Mouse (Mus musculus): ENCODE data around the gene Atp1b1. TPM values are rescaled to one million over a fixed set of nuclear protein-coding genes. Genes with fewer than 3 reads are reported as not detected.
A peak's percentile ranks its signal among the peaks of the same experiment; 100 is the strongest.

Gene Atp1b1
- polyA plus RNA-seq, 1 experiment from 2014 or later, result 6.9 TPM

DNA sequence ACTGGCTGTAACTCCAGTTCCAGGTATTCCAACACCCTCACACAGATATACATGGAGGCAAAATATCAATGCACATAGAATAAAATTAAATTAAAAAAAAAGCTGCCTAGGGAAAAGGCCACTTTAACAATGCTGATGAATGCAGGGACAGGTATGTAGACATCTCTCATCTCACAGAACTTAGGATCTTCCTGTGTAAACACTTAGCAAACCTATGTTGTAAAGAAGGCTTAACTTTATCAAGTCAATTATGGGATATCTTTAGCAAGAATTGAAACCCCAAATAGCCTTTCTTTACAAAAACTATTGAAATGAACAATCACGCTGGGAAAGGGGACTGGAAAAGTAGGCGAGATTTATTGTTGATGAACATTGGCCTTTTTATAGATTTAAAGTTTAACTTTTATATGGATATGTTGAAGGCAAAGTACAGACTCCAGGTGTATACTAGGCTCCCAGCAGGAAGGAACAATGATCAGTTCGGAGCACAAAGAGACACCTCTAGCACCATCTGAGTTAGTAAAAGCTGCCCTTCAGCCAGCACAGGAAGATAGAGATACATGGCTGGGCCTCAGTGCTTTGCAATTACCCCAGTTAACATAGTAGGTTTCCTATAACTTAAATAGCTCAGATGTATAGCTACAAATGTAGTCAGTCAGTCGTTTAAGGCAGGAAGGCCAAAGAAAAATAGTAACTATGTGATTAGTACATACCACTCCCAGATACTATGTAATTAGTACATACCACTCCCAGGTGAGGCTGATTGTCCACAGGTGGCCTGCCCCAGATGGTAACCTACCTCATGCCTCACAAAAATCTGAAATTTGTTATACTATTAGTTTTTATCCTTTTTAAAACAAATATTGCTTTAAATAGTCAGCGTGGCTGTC lies 22.8 kb upstream of the Atp1b1 start:
- no peak overlapping the region for H3K27ac ChIP-seq (replicated peaks)
- no peaks in the 10 kb centered on the region; the same call in 1 of the 2 replicates for H3K4me1 ChIP-seq
- H3K36me3 ChIP-seq (replicated peaks), result no peaks in the 10 kb centered on the region
- no peak for DNase-seq (ENCODE audit: low spot score)
- WGBS, result 85% methylated on average over 5 of the region's 5 CpGs
- no peak overlapping the region for H3K4me3 ChIP-seq
- H3K27me3 ChIP-seq (replicated peaks; ENCODE audit: low read depth, poor library complexity, severe bottlenecking), result no peaks in the 10 kb centered on the region
- H3K9me3 ChIP-seq, result no peaks in the 10 kb centered on the region

DNA sequence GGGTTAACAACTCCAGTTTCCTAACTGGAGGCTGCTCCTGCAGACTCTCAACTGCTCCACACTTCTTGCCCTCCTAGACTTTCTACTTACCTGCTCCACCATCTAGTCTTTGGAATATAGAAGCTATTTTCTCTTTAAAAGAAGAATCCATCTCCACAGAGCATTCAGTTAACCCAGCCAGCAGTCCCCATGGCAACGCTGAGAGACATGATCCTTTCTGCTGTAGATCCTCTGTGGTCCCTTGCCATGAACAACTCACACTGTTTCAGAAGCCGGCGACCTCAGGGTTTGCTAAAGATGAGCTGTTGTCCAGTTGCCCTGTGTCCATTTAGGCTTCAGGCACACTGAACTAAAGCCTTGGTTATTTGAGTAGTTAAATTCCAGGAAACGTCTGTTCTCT lies 17.7 kb upstream of the Atp1b1 start:
- Histone ChIP-seq H3K27ac (replicated peaks) (no peak overlapping the region), H3K4me1 (no peaks in the 10 kb centered on the region), H3K27me3 (replicated peaks; ENCODE audit: low read depth, poor library complexity, severe bottlenecking) (no peaks in the 10 kb centered on the region), H3K4me3 (no peak overlapping the region), H3K9me3 (no peaks in the 10 kb centered on the region), H3K36me3 (replicated peaks) (no peaks in the 10 kb centered on the region)
- no peak for DNase-seq (ENCODE audit: low spot score)
- 86% methylated on average over 4 of the region's 4 CpGs for WGBS

DNA sequence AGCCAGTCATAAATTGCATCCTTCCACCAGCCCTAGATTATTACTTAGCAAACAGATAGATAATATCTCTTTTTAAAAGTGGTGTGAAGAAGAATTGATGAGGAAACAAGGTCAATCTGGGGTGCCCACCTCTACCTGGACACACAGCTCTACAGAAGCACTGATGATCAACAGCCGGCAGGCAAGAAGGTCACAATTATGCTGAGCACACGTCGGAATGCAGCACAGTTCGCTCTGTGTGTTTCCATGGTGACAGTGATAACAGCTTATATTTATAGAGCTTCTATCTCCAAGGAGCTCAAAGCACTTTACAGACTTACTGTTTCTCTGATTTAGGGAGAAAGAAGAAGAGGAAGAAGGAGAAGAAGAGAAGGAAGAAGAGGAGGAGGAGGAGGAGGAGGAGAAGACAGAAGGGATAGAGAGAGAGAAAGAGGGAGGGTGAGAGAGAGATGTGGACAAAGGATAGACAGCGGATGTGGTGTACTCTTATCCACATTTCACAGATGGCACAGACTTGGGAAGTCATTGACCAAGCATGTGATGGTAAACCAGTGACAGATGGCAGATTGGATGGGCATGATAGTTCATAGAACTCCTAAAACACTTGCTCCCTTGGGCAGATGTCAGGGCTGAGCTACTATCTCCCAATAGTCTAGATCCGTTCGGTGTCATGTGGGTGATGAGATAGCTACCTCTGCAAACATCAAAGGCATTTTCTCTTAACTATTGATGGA lies 16.8 kb upstream of the Atp1b1 start:
- H3K4me3 ChIP-seq, result no peak overlapping the region
- no peaks in the 10 kb centered on the region for H3K4me1 ChIP-seq
- H3K27ac ChIP-seq (replicated peaks), result no peak overlapping the region
- no peaks in the 10 kb centered on the region for H3K27me3 ChIP-seq (replicated peaks; ENCODE audit: low read depth, poor library complexity, severe bottlenecking)
- 78% methylated on average over 7 of the region's 7 CpGs for WGBS
- no peaks in the 10 kb centered on the region for H3K36me3 ChIP-seq (replicated peaks)
- no peak for DNase-seq (ENCODE audit: low spot score)
- no peaks in the 10 kb centered on the region for H3K9me3 ChIP-seq

DNA sequence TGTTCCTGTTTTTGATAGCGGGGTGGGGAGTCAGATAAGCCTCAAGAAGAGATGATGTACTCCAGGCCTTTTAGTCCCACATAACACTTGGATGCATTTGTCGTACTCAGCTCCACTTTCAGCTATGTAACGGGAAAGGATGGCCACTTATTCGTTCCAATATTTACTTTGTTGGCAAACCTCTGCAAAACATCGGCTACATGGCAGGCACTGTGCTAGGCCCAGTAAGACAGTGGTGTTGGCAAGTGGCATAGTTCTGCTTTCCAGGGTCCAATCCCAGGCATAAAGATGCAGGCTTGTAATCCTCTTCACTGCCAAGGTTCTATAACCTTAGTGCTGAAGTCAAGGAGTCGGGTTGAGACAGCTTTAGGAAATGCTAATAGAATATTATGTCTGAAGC lies 16.2 kb upstream of the Atp1b1 start:
- WGBS, result 93% methylated on average over 6 of the region's 6 CpGs
- no peaks in the 10 kb centered on the region for H3K9me3 ChIP-seq
- no peaks in the 10 kb centered on the region for H3K27me3 ChIP-seq (replicated peaks; ENCODE audit: low read depth, poor library complexity, severe bottlenecking)
- no peak for DNase-seq (ENCODE audit: low spot score)
- H3K4me1 ChIP-seq, result no peaks in the 10 kb centered on the region
- H3K27ac ChIP-seq (replicated peaks), result no peak overlapping the region
- no peaks in the 10 kb centered on the region for H3K36me3 ChIP-seq (replicated peaks)
- no peak overlapping the region for H3K4me3 ChIP-seq

DNA sequence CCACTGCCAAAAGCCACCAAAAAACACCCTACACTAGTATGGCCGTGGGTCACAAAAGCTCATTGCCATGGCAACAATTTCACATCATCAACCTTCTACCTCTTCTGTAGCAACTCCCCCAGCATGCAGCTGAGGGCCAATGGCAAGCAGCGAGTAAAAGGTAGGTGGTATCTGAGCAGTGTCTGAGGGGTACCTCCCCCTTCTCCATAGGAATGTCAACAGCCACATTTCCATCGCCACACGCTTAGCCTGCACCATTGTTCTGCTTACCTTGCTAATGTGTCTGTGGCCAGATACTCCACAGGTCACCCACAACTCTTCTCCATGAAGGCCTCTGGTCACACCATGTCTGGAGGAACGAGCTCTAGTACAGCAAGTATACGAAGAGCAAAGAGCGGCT lies 15.2 kb upstream of the Atp1b1 start:
- Histone ChIP-seq H3K27ac (replicated peaks) (no peak overlapping the region), H3K9me3 (no peaks in the 10 kb centered on the region), H3K27me3 (replicated peaks; ENCODE audit: low read depth, poor library complexity, severe bottlenecking) (no peaks in the 10 kb centered on the region), H3K36me3 (replicated peaks) (no peaks in the 10 kb centered on the region), H3K4me3 (no peak overlapping the region), H3K4me1 (no peaks in the 10 kb centered on the region)
- 90% methylated on average over 7 of the region's 7 CpGs for WGBS
- no peak for DNase-seq (ENCODE audit: low spot score)

DNA sequence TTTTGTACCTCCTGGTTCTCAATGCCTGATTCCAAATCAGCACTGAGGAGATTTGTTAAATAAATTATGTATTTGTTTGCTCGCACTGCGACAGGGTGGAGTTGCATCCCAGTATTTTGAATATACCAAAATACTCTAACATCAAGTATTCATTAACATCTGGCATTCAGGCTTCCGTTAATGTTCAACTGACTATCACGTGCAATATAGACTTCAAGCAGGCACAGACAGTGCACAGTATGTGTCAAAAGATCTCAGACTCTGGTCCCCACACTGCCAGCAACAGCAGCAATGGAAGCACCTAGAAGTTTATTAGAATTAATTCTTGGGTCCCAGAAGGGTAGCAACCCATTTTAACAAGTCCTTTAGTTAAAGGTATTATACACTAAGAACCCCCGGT lies 13.5 kb upstream of the Atp1b1 start:
- DNase-seq (ENCODE audit: low spot score), result no peak
- Histone ChIP-seq H3K9me3 (no peaks in the 10 kb centered on the region), H3K36me3 (replicated peaks) (no peaks in the 10 kb centered on the region), H3K4me1 (no peaks in the 10 kb centered on the region), H3K4me3 (no peak overlapping the region), H3K27me3 (replicated peaks; ENCODE audit: low read depth, poor library complexity, severe bottlenecking) (no peaks in the 10 kb centered on the region), H3K27ac (replicated peaks) (no peak overlapping the region)
- WGBS, result 96% methylated on average over 5 of the region's 5 CpGs

DNA sequence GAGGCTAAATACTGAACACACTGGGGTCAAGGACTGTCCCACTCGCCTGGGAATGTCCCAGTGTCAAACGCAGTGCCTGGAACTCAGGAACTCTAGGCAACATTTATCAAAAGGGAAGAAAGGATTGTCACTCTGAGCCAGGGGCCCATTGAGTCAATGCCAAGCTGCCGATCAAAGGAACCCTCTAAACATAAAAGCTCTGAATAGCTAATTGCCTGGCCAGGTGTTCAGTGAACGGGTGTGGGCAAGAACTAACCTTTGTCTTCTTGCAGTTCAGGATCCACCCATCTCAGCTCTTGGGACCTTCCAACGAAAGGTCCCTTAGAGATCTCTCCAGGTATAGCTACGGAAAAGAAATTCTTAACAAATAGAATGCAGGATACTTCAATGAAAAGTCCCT lies 12.8 kb upstream of the Atp1b1 start:
- H3K27ac ChIP-seq (replicated peaks), result no peak overlapping the region
- 79% methylated on average over 6 of the region's 6 CpGs for WGBS
- no peak for DNase-seq (ENCODE audit: low spot score)
- no peak overlapping the region for H3K4me3 ChIP-seq
- no peaks in the 10 kb centered on the region for H3K36me3 ChIP-seq (replicated peaks)
- no peaks in the 10 kb centered on the region for H3K4me1 ChIP-seq
- H3K27me3 ChIP-seq (replicated peaks; ENCODE audit: low read depth, poor library complexity, severe bottlenecking), result no peaks in the 10 kb centered on the region
- no peaks in the 10 kb centered on the region for H3K9me3 ChIP-seq

DNA sequence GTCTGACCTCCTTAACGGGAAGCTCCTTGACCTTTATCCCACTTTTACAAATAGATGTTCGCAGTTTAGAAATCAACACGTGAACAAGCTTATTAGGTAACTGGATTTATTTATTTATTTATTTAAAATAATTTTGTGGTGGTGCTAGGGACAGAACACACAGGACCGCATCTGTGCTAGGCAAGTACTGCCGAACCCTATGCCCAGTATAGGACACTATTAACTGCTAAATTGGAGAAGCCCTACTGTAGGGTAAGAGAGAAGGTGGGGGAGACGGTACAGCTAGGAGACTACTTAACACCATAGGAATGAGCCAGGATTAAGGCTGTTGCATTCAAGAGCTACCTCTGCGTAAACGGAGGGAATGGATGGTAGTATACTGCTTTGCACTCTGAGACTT lies 10.2 kb upstream of the Atp1b1 start:
- H3K36me3 ChIP-seq (replicated peaks), result no peaks in the 10 kb centered on the region

DNA sequence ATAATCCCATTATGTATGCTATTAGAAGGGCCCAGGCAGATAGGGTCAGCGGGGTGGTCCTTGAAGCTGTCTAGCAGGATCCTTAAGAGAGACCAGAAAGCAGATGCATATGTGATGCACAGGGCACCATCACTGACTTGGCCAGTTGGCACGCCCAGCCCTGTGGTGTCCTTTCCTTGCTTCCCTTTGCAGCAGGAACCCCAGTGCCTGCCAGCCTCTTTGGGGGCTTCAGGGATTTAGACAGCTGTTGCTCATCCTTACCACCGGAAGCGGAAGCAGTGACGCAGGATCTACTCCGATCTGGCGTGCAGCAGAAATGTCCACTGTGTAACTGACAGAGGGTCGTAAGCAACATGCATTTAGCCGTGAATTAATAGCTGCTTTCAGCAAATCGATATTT lies 9.3 kb upstream of the Atp1b1 start:
- 94% methylated on average over 10 of the region's 10 CpGs for WGBS
- DNase-seq (ENCODE audit: low spot score), result no peak
- Histone ChIP-seq H3K4me1 (no peaks in the 10 kb centered on the region), H3K4me3 (no peak overlapping the region), H3K9me3 (no peaks in the 10 kb centered on the region), H3K27me3 (replicated peaks; ENCODE audit: low read depth, poor library complexity, severe bottlenecking) (0 out of 2 replicates have a peak, but pooled peaks cover 4% of the 10 kb centered on the region), H3K27ac (replicated peaks) (no peak overlapping the region), H3K36me3 (replicated peaks) (no peaks in the 10 kb centered on the region)

More for the DNA sequence above, 10.2 kb upstream of the Atp1b1 start:
- DNase-seq (ENCODE audit: low spot score), result no peak
- WGBS, result 88% methylated on average over 8 of the region's 8 CpGs
- Histone ChIP-seq H3K4me3 (no peak overlapping the region), H3K27me3 (replicated peaks; ENCODE audit: low read depth, poor library complexity, severe bottlenecking) (no peaks in the 10 kb centered on the region), H3K9me3 (no peaks in the 10 kb centered on the region), H3K27ac (replicated peaks) (no peak overlapping the region), H3K4me1 (no peaks in the 10 kb centered on the region)

DNA sequence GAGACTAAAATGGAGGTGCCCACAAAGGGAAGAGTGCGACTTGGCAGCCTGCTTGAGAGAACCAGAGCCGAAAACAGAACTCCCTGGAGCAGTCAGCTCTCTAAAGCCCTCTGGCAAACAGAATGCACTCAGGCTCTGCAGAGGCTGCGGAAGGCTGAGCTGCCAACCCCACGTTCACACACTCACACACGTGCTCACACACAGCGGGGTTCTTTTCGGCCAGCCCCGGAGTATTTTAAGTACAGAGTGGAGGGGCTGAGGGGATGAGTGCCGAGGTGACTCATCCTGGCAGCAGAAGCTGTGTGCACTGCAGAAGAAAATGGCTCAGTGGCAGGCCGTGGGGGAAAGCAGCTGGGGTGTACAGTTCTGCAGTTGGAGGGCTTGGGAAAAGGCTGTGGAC lies 3.6 kb upstream of the Atp1b1 start:
- H3K9me3 ChIP-seq, result no peaks in the 10 kb centered on the region
- no peak for DNase-seq (ENCODE audit: low spot score)
- peaks cover 61% of the 10 kb centered on the region for H3K27me3 ChIP-seq (replicated peaks; ENCODE audit: low read depth, poor library complexity, severe bottlenecking)
- H3K4me3 ChIP-seq, result no peak overlapping the region
- 46% methylated on average over 10 of the region's 10 CpGs for WGBS
- no peak overlapping the region for H3K27ac ChIP-seq (replicated peaks)
- peaks cover 21% of the 10 kb centered on the region for H3K4me1 ChIP-seq
- no peaks in the 10 kb centered on the region for H3K36me3 ChIP-seq (replicated peaks)

DNA sequence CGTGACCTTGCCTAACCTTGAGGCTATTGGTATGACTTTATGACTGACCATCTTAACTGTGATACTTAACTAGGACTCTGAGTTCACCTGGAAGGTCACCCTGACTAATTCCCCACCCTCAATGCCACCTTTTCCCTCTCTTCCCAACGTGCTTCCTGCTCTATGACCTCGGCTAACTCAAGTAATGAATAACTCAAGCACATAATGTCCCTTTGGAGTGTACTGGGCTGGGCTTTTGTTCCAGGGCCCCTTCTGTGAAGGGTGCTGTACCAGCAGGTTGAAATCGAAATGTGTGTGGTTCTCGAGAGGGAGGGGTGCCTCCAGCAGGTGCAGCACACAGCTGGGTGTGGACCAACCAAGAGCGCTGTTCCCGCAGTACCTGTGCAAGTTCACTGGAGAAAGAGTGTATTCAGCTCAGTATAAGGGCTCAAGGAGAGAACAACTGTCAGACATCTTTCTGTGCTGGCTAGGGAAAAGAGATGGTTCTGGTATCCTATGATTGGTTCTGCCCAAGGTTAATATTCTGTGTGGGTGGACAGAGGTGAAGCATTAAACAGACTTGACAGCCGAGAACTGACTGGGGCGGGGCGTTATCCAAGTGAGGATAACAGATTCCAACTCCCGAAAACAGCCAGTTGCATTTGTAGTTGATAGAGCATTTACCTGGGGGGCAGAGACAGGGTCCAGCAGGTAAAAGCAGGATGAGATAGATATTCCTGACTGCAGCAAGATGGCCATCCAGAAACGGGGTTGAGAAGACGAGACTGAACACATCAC lies 3.0 kb upstream of the Atp1b1 start:
- Histone ChIP-seq H3K4me3 (no peak overlapping the region), H3K27me3 (replicated peaks; ENCODE audit: low read depth, poor library complexity, severe bottlenecking) (peaks cover 67% of the 10 kb centered on the region), H3K27ac (replicated peaks) (no peak overlapping the region), H3K4me1 (peaks cover 26% of the 10 kb centered on the region), H3K9me3 (no peaks in the 10 kb centered on the region), H3K36me3 (replicated peaks) (no peaks in the 10 kb centered on the region)
- DNase-seq (ENCODE audit: low spot score), result no peak
- WGBS, result 78% methylated on average over 13 of the region's 13 CpGs

DNA sequence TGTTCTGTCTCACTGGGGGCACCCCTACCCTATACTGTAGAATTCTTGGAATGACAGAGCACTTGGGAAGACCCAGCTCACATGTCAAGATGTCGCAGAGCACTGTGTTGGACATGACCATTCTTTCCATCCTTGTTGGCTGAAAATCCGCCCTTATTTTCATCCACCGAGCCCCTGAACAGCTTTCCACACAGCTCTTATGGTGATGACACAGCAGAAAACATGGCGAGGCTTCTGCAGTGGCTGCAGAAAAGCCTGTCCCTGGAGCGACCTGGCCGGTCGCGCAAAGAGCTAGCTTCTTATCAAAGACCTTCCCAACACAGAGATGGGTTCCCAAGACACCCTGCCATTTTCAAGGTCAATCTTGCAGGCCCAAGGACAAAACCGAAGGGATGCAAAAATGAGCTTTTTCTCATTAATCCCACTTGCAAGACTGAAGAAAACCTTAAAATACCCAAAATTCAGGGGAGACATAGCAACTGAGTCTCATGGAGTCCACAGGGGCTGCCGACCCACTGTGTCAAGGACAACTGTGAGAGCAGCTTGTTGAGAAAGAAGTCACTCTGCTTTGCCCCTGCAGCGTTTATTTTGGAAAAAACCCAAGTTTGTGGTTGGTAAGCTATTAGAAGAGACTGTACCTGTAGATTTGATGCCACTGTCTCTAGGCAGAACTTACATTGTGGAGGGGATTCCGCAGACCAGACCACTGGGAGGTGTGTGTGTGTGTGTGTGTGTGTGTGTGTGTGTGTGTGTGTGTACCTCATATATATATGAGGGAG lies 1.2 kb upstream of the Atp1b1 start:
- DNase-seq (ENCODE audit: low spot score), result no peak
- peaks cover 40% of the 10 kb centered on the region for H3K4me1 ChIP-seq
- H3K27me3 ChIP-seq (replicated peaks; ENCODE audit: low read depth, poor library complexity, severe bottlenecking), result peaks cover 82% of the 10 kb centered on the region
- peak overlapping the region; percentile 74 for H3K4me3 ChIP-seq
- H3K27ac ChIP-seq (replicated peaks), result no peak overlapping the region
- WGBS, result 57% methylated on average over 12 of the region's 12 CpGs
- no peaks in the 10 kb centered on the region for H3K36me3 ChIP-seq (replicated peaks)
- H3K9me3 ChIP-seq, result no peaks in the 10 kb centered on the region
